Mouse (Mus musculus): ENCODE data around the gene Klk1b11. TPM values are rescaled to one million over a fixed set of nuclear protein-coding genes. Genes with fewer than 3 reads are reported as not detected.

The Klk1b11 gene
- polyA plus RNA-seq, 1 experiment from 2014 or later = not detected

Other genes with a start within 250 kb of the Klk1b11 start
- not detected in 2 replicates for gene Klk12, start 227.0 kb upstream of the Klk1b11 start, polyA plus RNA-seq (2015; fragmentation: Nextera tagmentation; extraction: Ambion mirVana)
- not detected in 2 replicates for gene Klk11, start 221.3 kb upstream of the Klk1b11 start, polyA plus RNA-seq (2015; fragmentation: Nextera tagmentation; extraction: Ambion mirVana)
- gene Klk10, start 214.8 kb upstream of the Klk1b11 start, polyA plus RNA-seq (2015; fragmentation: Nextera tagmentation; extraction: Ambion mirVana) = not detected in 2 replicates
- gene Klk9, start 204.0 kb upstream of the Klk1b11 start, polyA plus RNA-seq (2015; fragmentation: Nextera tagmentation; extraction: Ambion mirVana) = 0.13 and 0.20 TPM in 2 replicates
- 4.5 and 4.9 TPM in 2 replicates for gene Klk8, start 198.3 kb upstream of the Klk1b11 start, polyA plus RNA-seq (2015; fragmentation: Nextera tagmentation; extraction: Ambion mirVana)
- gene Klk7, start 184.6 kb upstream of the Klk1b11 start, polyA plus RNA-seq (2015; fragmentation: Nextera tagmentation; extraction: Ambion mirVana) = not detected in 2 replicates
- not detected in 2 replicates for gene Klk6, start 171.4 kb upstream of the Klk1b11 start, polyA plus RNA-seq (2015; fragmentation: Nextera tagmentation; extraction: Ambion mirVana)
- not detected in 2 replicates for gene Klk5, start 153.9 kb upstream of the Klk1b11 start, polyA plus RNA-seq (2015; fragmentation: Nextera tagmentation; extraction: Ambion mirVana)
- not detected in 2 replicates for gene Klk4, start 114.7 kb upstream of the Klk1b11 start, polyA plus RNA-seq (2015; fragmentation: Nextera tagmentation; extraction: Ambion mirVana)
- not detected in 2 replicates for gene Klk15, start 62.1 kb upstream of the Klk1b11 start, polyA plus RNA-seq (2015; fragmentation: Nextera tagmentation; extraction: Ambion mirVana)
- gene Klk1b8, start 45.2 kb upstream of the Klk1b11 start, polyA plus RNA-seq (2015; fragmentation: Nextera tagmentation; extraction: Ambion mirVana) = not detected in 2 replicates
- not detected in 2 replicates for gene Klk1b1, start 29.1 kb upstream of the Klk1b11 start, polyA plus RNA-seq (2015; fragmentation: Nextera tagmentation; extraction: Ambion mirVana)
- not detected in 2 replicates for gene Klk1b9, start 19.8 kb upstream of the Klk1b11 start, polyA plus RNA-seq (2015; fragmentation: Nextera tagmentation; extraction: Ambion mirVana)
- not detected in 2 replicates for gene Klk1b26, start 16.3 kb downstream of the Klk1b11 start, polyA plus RNA-seq (2015; fragmentation: Nextera tagmentation; extraction: Ambion mirVana)
- not detected in 2 replicates for gene Klk1b27, start 56.4 kb downstream of the Klk1b11 start, polyA plus RNA-seq (2015; fragmentation: Nextera tagmentation; extraction: Ambion mirVana)
- not detected in 2 replicates for gene Klk1b21, start 106.5 kb downstream of the Klk1b11 start, polyA plus RNA-seq (2015; fragmentation: Nextera tagmentation; extraction: Ambion mirVana)
- not detected in 2 replicates for gene Klk1b22, start 116.8 kb downstream of the Klk1b11 start, polyA plus RNA-seq (2015; fragmentation: Nextera tagmentation; extraction: Ambion mirVana)
- not detected in 2 replicates for gene Klk1b16, start 140.9 kb downstream of the Klk1b11 start, polyA plus RNA-seq (2015; fragmentation: Nextera tagmentation; extraction: Ambion mirVana)
- gene Klk1b24, start 192.4 kb downstream of the Klk1b11 start, polyA plus RNA-seq (2015; fragmentation: Nextera tagmentation; extraction: Ambion mirVana) = not detected in 2 replicates
- not detected in 2 replicates for gene Klk1b3, start 202.3 kb downstream of the Klk1b11 start, polyA plus RNA-seq (2015; fragmentation: Nextera tagmentation; extraction: Ambion mirVana)
- not detected in 2 replicates for gene Klk1b4, start 211.6 kb downstream of the Klk1b11 start, polyA plus RNA-seq (2015; fragmentation: Nextera tagmentation; extraction: Ambion mirVana)
- gene Klk1b5, start 220.1 kb downstream of the Klk1b11 start, polyA plus RNA-seq (2015; fragmentation: Nextera tagmentation; extraction: Ambion mirVana) = not detected in 2 replicates
- not detected in 2 replicates for gene Klk1, start 229.5 kb downstream of the Klk1b11 start, polyA plus RNA-seq (2015; fragmentation: Nextera tagmentation; extraction: Ambion mirVana)
- not detected in 2 replicates for gene Gm36864, start 240.3 kb downstream of the Klk1b11 start, polyA plus RNA-seq (2015; fragmentation: Nextera tagmentation; extraction: Ambion mirVana)

Measured in midbrain, embryonic 13.5 days (tissue).